Mouse (Mus musculus) urinary bladder, postnatal 14 days (tissue): ENCODE measurements around the gene Slc44a1.

Experiments
- DNase-seq: peaks from one replicate; pipeline ENCODE4 v3.0.0; 2021; ENCODE audit warnings: low spot score

Slc44a1 gene

DNA sequence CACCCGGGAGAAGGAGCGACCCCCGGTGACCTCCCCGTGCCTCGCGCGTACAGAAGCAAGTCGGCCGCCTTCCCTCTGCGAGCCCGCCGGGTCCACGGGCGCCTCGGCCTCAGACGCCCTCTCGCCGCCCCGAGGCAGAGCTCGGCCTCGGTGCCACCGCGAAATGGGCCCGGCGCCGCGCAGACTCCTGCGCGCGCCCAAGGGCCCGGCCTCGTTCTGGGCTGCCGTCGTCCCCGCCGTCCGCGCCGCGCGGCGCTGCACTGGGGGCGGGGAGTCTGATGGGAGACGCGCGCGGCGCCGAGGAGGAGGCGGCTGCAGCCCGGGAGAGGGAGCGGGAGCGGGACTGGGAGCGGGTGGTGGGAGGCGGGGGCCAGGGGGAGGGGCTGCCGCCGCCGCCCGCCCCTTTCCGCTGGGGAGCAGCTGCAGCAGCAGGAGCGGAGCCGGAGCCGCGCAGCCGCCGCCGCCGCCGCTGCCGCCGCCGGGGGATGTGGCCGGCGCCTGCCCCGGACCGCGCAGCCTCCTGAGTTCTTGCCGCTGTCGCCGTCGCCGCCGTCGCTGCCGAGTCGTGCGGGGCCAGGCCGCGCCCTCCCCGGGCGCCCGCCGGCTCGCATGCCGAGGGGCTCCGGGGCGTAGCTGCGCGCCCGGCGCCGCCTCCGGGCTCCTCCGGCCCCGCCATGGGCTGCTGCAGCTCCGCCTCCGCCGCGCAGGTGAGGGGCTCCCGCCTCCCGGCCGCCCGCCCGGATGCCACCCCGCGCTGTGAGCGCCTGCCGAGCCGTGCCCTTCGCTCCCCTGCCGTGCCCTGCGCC, at the start of gene Slc44a1:
TSS of gene Slc44a1 (plus strand) at position 404 of the 806 bp plus-strand sequence.
- peak; percentile 89 for DNase-seq

DNA sequence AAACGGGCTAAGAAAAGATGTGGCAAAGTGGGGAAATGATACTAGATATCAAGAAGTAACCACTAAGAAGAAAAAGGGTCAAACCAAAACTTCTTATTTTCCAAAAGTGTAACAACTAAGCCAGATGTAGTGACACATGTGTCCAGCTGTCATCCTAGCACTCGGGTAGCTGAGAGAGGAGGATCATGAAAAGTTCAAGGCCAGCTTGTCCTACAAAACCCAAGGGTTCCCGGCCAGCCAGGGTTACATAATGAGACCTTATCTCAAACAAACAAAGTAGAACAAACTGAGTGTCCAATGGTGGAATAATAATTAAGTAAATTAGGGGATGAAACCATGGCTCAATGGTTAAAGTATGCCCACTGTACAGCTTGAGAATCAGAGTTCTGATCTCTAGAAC, 45.2 kb upstream of the Slc44a1 start:
- no peak for DNase-seq

DNA sequence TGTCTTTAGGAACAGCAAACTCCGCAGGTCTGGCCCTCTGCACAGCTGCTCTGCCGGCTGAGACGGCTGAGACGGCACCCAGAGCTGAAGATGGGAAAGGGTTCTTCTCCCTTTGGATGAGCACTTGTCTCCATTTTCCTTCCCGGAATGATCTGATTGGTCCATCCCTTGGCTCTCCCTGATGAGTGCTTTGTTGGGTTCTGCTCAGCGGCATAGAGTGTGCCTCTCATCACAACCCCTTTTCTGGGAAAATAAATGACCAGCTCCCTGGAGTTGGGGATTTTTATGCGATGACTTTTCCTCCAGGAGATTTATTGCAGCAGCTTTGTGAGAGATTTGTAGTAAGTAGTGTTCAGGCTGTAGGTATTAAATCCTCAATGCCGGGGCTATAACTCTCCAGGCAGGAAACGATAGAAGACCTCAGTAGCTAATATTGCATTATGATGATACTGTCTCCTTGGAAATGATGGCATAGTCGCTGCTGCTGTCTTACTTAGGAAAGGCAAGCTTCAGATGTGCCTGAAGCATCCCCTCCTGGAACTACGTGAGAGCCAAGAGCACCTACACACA, 43.5 kb upstream of the Slc44a1 start:
- no peak for DNase-seq

DNA sequence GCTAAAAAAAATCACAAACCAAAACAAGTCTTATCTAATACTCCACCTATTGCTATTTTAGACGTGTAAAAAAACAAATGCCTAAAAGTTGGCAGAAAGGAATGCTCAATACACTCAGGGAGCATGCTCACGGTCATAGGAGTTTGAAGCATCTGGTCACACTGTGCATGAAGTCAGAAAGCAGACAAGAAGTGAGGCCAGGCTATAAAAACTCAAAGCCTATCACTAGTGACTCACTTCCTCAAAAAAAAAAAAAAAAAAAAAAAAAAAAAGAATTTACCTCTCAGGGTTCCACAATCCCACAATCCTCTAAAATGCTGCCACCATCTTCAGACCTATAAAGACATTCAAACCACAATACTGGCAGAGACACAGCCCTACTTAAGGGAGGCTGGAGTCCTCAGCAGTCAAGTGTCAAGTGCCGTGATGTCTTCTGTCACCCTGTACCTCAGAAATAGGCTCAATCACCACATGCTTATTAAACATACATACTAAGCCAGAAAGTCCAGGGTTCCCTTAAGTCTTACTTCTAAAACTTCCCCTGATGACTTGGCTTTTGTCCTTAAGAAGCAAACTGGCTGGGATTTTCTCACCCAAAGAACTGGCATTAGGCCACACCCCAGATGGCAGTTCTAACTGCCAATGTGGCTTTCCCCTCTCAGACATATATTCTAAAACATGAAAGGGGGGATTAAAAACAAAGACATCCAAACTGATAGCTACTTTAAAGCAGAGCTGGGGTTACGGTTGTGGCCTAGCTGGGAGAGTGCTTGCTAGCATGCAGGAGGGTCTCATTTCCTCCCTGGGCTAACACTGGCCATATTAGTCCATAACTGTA, 42.7 kb upstream of the Slc44a1 start:
- no peak for DNase-seq

DNA sequence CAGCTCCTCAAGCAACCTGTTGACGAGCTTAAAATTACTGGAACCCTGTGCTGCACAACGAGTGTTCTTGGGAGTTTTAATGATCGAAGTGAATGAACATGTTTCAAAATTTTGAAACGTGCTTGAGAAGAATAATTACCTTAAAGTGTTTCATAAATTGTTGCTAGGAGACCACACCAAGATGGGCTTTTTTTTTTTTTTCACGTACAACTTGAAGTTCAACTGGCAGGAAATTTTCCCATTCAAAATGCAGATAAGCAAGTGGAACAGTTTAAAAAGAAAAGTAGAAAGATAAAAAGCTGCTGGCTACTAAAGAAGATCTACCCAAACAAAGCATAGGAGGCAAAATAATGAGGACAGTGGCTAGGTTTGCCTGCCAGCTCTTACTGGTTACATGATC, 41.7 kb upstream of the Slc44a1 start:
- no peak for DNase-seq

DNA sequence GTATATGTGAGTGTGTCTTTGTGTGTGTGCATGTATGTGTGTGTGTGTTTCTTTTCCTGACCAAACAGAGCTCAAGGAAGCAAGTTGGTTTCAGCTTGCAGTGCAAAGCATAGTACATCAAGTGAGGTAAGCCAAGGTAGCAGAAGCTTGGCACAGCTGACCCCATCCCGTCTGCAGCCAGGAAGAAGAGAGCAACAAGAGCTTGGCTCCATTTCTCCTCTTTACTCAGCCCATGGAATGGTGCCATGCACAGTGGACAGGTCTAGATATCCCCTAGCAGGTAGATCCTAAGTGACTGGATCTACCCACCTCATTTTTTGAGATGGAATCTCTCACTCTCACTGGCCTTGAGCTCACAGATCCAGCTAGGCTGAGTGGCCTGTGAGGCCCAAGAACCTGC, 40.8 kb upstream of the Slc44a1 start:
- no peak for DNase-seq

DNA sequence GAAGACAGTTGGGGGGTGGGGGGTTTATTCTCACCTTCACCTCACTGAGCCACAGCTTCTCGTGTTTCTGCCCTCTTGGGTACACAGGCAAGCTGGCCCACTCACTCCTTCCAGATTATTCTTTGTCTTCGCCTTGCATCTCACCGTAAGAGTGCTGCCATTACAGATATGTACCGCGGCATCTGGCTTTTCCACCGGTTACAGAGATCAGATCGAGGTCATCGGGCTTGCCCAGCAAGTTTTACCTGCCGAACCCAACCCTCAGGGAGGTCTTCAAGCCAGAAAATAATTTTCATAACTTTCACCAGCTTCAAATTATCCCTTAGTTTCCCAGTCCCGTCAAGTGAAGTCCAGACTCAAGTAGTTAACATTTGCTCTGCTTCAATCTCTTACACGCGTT, 36.8 kb upstream of the Slc44a1 start:
- peak; percentile 63 for DNase-seq

DNA sequence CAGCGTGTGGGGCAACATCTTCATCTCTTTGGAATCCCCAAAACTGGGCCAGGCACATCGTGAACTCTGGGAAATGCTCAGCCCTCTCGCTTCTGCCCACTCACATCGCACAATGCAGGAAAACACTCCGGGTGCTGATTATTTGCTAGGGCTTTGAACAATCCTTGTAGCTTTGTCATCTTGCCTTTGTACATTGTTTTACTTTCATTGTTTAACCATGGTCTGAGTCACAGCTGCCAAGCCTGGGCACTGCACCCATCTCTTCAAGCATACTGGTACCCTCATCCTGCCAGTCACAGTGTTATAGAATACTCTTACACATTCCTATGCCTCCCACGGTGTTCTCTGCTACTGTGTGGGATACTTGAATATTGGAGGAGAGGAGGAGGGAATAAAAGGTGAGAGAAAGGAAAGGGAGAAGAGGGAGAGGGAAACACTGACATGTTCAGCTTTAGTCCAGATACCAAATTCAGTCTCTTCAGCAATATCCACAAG, 35.7 kb upstream of the Slc44a1 start:
- no peak for DNase-seq

DNA sequence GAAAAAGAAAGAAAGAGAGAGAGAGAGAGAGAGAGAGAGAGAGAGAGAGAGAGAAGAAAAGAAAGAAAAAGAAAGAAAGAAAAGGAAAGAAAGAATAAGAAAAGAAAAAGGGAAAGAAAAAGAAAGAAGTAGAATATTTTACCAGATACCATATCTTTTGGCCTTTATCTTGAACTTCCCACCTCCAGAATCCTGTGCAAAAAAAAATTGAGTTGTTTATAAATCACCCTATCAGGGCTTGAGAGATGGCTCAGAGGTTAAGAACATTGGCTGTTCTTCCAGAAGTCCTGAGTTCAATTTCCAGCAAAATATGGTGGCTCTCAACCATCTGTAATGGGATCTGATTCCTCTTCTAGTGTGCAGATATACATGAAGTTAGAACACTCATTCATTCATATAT, 33.3 kb upstream of the Slc44a1 start:
- DNase-seq, result no peak

DNA sequence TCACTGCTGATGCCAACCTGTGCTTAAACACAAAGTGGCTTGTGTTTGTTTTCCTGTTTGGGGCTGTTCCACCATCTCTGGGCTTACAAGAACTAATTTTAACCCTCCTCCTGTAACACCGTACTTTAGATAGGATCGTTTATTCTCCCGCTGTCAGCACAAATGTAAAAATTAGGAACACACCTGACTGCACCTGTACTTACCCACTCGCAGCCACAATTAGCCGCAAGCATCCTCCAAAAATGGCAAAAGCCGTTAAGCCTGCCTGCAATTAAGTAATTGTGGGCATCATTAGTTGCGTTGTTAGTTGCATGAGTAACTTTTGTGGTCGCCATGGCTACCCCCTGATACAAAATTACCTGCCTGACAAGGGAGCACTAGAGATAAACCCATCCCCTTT, 31.4 kb upstream of the Slc44a1 start:
- no peak for DNase-seq

DNA sequence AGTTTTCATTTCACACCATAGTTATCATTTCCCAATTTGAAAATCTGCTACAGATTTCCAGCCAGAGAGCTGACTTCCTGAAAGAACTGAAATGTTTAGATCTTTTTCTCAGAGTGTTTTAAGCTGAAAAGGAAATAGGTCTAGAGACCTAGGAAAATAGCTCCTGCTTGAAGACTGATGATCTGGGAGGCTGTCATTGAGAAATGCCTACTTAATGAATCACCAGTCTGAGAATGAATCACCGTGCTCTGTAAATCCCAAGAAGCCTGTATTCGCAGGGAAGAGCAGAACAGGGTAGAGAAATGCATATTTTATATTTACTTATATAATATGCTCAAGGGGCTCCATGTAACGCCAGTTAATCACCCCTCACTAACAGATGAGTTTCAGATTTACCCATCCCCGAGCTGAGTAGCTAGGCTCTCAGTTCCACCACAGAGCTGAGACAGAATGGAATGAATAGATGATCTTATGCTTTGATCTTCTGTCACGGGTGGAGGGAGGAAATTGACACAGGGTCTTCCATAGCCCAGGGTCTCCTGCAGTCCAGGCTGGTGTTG, 30.6 kb upstream of the Slc44a1 start:
- no peak for DNase-seq

DNA sequence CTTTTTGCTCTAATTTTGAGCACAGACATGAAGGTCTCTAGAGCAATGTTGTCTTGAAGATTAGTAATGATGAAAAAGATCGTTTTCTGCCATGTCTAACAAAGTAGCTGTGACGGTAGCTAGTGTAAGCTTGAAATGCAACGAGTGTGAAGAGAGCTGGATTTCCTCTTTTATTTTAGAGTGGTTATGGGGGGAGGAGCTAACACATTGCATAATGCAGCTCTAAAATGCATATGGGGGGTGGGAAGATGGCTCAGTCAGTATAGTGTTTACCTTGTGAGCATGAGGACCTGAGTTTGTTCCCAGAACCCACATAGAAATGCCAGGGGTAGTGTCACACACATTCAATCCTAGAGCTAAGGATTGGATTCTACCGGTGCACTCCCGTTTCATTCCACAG, 29.5 kb upstream of the Slc44a1 start:
- DNase-seq, result no peak

DNA sequence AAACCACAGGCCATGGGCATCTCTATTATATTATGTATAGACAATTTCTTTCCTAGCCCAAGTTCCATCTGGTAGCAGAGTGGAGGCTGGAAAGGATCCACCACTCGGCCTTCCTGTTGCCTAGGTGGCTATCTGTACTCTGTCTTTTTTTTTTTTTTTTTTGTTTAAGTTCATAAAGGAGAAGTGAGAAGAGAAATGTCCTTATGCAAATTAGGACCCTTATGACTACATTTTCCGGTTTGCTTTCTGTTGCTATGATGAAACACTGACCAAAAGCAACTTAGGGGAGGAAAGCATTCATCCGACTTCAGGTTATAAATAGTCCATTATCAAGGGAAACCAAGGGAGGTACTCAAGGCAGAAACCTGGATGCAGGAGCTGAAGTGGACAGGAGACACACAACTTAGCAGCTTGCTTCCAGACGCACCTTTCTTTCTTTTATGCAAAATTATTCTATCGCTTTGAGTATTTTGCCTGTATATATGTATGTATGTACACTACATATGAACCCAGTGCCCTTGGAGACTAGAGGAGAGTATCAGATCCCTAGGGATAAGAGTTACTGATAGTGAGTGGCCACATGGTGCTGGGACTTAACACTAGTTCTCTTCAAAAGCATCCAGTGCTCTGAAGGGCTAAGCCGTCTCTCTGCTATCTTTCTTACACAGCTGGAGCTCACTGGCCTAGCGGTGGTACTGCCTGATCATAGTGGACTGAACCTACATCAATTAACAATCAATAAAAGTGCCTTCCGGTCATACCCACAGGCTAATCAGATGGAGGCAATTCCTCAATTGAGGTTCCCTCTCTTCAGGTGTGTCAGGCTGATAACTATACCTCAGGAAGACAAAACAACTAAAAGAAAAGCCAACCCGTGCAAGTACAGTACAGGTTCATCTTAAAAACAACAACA, 28.0 kb upstream of the Slc44a1 start:
- no peak for DNase-seq

DNA sequence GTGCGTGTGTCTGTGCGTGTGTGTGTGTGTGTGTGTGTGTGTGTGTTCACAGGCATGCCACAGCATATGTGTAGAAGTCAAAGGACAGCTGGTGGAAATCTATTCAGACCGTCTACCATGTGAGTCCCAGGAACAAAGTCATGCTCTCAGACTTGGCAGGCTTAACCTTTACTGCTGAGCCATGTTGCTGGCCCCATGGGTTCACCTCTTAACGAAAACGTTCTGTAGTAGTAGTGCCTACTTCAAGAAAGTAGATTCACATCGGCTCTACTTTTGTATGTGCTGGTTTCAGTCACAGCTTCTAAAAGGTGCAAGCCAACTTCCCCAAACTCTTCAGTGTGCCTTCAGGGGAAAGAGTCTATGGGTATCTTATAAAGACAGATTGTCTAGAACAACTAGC, 27.2 kb upstream of the Slc44a1 start:
- DNase-seq, result no peak

DNA sequence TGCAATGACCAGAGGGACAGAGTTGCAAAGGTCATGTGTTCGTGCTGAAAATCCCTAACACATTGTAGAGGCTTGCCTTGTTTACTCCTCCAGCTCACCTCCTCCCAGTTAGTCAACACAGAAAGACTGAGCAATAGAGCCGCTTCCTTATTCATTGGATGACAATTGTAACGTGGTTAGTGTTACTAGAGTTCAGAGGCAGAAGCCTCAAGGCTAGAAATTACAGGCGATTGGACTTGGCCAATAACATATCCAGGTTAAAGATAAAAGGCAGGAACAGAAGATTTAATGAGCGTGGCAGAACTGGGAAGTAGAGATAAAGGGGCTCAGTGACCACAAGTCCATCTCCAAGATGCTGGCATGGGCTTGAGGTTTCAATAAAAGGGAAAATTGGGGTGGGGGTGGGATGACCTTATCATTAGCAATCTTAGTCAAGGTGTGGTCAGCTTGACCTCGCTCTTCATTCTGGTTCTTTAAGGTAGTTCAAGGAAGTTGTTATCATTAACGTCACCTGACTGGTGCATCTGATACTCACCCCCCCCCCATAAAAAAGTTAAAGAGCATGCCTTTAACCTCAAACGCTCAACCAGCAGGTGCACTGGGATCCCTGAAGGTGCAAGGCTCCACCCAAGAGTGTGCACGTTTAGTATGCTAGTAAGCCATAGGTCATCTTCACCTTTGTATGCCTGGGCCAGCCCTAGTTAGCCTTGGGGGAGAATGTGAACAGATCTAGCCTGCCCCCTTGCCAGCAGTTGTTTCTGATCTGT, 26.0 kb upstream of the Slc44a1 start:
- no peak for DNase-seq

DNA sequence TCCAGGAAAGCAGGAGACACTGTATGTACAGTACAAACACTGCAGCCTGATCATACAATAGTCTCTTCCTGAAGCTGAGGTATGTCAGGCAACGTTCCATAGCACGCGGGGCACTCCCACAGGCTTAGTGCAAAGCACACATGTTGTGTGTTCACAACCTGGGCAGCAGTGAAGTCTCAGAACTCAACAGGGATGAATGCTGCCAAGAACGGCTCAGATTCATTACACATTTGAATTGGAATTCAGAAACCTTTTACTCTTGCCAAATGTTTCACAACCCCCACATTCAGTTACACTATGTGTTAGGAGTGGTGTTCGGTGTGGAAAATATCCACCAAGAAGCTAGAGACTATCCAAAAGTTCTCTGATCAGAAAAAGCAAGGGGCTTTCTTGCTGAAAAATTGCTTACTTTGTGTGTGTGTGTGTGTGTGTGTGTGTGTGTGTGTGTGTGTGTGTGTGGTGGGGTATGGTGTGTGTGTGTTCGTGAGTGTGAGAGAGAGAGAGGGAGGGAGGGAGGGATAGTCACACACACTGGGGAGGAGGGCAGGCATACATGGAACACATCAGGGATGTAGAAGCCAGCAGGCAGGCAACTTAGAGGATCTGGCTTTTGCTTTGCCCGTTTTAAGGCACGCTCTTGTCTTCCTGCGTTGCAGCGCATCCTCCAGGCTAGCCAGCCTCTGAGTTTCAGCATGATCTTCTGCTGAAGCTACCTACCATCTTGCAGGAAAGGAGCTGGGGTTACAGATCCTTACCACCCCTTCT, 24.2 kb upstream of the Slc44a1 start:
- DNase-seq, result peak; percentile 57

DNA sequence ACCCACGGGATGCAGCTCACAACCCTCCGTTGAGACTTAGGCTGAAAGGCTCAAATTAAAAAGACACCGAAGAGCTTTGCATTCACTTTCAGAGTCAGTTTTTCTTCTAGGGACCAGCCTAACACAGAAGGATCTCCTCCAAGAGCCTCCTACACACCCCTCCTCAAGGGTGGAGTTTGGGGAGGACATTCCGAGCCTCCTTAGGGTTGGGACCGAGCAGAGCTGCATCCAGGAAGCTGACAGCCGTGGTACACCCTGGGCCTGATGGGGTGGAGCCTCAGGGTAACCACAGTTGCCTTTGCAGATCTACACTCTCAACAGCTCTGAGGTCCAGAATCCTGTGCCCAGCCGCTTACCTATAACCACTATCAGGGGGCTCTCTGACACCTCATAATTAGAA, 23.3 kb upstream of the Slc44a1 start:
- DNase-seq, result peak; percentile 57

DNA sequence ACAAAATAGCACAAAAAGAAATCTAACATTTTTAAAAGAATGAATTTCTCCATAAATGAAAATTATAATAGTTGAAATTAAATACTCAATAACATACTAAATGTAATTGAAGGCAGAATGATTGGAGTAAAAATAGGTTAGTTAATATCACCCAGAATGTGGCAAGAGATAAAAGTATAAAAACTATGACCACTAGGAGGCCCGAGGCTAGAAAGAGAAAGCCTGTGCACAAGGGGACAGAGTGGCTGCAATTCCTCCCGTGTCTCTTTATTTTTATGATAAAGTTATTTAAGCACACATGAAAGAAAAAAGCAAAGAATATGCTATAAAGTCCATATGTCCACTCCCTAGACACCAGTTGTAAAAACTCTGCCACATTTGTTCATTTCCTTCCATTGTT, 17.4 kb upstream of the Slc44a1 start:
- DNase-seq, result no peak

DNA sequence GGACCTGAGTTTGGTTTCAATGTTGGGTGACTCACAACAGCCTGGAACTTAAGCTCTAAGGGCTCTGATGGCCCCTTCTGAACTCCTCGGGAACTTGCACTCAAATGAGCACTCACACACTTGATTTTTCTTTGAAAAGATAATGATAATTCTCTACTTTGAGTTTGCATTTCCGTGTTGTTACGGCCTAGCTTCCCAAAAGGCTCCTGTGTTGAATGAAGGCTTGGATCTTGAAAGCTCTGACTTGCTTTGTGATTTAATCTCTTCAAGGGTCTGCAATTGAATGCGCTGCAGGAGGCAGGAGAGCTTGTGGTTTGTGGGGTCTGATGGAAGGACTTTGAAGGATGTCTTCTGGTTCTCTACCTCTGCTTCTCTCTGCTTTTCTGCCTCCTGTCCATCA, 13.1 kb upstream of the Slc44a1 start:
- no peak for DNase-seq

DNA sequence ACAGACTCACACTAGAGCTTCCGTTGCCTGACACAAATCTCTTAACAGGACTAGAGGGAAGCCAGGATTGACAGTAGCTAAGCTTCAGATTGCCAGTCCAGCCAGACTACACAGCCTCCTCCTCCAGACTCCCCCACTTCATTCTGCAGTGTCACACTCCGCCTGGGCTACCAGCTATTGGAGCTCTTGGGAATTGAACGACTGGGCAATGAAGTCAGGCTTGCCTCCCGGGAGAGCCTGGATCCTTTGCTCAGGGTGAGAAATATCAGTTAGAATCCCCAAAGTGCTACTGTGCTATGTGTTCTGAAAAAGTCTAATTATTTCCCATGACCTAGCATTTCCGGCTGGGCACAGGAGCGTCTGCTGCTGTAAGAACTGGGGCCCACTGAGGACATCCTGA, 9.7 kb upstream of the Slc44a1 start:
- no peak for DNase-seq
